Mouse (Mus musculus) frontal cortex, postnatal 36 days (tissue): ENCODE results near the gene Tprkb.
"Not testable (repeated sequence)": the region's sequence is repeated elsewhere in the genome, so short reads cannot be mapped to it uniquely, and the experiment has no call there.

Source experiments
- DNase-seq, 2 experiments: peaks; one replicate each; pipeline ENCODE4 v3.0.0; 2022; ENCODE audit warnings: low spot score in 2 of 2

The Tprkb gene

GRCm38 (mm10) chr6:85911587-85911986 is at the start of gene Tprkb:
Tprkb (plus strand) TSS chr6:85911865.
- DNase-seq: no peak

DNA sequence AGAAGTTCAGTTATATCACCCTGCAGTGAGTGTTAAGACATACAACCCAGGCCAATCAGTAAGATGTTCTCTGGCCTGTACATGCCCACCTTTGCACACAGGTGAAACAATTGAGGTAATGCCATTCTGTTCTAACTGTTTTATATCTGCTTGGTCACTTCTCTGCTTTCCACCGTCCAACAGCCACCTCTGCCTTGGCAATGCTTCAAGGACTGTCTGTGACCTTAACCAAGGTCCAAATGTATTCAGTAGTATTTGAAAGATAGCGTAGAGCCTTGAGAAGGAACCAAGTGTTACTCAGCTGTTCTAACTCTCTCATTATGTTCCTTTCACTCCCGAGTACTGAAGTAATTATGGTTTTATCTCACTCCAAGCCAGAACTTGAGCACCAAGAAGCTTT is 49.1 kb upstream of the Tprkb start:
- DNase-seq: no peak

GRCm38 (mm10) chr6:85863136-85863535 is 48.5 kb upstream of the Tprkb start:
- DNase-seq: no peak

- no peak for DNase-seq
Measured at GRCm38 (mm10) chr6:85863840-85864239, 47.8 kb upstream of the Tprkb start.

- DNase-seq: not testable (repeated sequence)
Measured at GRCm38 (mm10) chr6:85864900-85865639, 46.6 kb upstream of the Tprkb start.

DNA sequence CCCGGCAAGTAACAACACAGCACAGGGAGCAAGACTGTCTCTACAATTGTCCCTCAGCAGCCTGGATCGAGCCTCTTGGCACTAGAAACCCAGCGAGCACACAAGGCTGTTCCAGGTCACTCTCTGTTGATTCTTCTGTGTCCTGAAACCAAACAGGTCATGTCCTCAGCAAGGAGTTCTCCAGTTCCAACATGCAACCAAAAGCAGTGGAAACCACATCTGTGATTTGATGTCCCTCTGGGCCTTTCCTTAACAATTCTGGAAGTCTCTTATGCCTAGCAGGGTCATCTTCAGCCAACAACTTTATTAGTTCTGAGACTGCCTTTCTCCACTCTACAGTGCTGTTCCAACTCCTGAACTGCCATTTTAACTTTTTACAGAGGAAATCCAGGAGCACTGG is 45.5 kb upstream of the Tprkb start:
- DNase-seq: not testable (repeated sequence)

DNA sequence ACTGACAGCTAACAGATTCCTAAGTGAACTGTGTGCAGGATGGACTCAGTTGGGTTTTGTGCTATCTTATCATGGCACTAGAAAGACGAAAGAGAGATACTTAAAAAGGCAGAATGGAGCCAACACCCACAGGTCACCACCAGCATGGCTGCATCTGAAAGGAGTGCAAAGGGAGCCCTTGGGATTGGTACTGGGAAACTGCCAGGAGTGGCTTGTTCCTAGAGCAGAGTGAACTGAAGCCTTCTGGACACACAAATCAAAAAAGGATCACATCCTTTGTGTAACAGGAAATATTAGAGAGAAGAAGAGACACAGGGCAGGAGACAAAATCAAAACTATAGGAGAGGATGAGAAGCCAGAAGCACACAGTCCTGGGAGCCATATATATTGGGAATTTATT is 44.7 kb upstream of the Tprkb start:
- DNase-seq: not testable (repeated sequence)

GRCm38 (mm10) chr6:85867726-85868690 is 43.7 kb upstream of the Tprkb start:
- no peak for DNase-seq

DNA sequence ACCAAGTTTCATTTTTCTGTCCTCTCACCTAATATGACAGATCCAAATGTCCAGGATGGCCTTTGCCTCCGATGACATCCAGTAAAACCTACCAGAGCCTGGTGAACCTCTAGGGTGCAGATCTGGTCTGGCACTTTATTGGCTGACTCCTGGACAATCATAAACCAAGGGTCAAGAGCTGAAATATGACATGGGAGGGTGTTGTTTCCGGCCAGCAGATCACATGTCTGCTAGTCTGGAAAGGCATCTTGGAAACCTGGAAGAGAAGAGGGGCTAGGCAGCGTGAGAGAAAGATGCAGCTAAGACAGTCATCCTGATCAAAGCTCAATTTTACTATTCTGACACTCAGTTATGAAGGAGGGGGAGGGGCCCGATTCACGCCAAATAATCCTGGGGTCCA is 42.7 kb upstream of the Tprkb start, which contains the start of gene Nat8f2:
Gene Nat8f2, minus strand, starts transcription at position 153 of the 400 bp plus-strand sequence.
- DNase-seq: not testable (repeated sequence)

GRCm38 (mm10) chr6:85883246-85883645 is 28.4 kb upstream of the Tprkb start:
- DNase-seq: not testable (repeated sequence)

- DNase-seq: no peak
Measured at GRCm38 (mm10) chr6:85884311-85884710, 27.4 kb upstream of the Tprkb start.

- DNase-seq: no peak
Measured at GRCm38 (mm10) chr6:85888961-85889360, 22.7 kb upstream of the Tprkb start.

DNA sequence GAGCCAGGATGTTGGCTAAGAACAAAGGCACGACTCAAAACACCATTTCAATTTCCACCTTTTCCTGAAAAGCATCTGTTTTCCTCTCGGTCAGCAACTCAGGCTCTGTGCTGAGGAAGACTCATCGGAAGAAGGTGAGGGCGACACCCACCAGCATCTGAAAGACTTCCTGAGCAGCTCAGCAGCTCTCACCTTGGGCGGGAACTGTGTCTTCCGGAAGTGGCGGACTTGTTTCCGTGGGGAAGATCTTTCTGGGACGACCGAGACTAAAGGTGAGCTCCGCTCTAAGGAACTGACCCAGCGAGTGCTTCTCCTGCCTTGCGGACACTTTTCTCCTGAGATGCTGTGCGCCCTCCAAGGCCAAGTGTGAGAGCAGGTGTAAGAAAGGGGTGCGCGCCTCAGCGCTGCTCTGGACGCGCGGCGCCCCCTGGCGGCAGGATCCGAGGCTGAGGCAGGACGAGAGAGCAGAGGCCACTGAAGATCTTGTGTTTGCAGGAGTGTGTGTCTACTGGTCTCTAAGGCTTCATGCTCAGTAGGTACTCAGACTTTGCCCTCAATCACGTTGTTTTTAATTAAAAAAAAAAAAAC is 16.5 kb upstream of the Tprkb start:
- peak in 1 of 2 experiments; percentile 15 for DNase-seq

- not testable (repeated sequence) for DNase-seq
Measured at GRCm38 (mm10) chr6:85898596-85899475, 12.8 kb upstream of the Tprkb start.

DNA sequence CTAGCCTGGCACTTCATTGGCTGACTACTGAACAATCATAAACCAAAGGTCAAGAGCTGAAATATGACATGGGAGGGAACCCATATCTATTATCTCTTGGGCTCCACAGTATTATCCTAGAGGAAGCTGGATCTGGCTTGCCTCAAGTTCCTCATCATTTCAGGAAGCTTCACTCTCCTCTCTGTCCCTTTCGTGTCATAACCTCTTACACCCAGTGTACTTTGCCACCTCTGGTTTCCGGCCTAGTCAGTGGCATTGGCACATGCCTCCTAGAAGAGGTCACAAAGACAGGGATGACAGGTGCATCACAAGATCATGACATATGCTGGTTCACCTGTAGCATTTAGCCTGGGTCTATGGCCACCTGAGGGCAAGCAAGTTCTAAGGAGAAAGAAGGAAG is 9.4 kb upstream of the Tprkb start:
- no peak for DNase-seq

DNA sequence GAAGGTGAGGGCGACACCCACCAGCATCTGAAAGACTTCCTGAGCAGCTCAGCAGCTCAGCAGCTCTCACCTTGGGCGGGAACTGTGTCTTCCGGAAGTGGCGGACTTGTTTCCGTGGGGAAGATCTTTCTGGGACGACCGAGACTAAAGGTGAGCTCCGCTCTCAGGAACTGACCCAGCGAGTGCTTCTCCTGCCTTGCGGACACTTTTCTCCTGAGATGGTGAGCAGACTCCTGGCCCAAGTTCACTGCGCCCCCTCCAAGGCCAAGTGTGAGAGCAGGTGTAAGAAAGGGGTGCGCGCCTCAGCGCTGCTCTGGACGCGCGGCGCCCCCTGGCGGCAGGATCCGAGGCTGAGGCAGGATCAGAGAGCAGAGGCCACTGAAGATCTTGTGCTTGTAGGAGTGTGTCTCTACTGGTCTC is 7.0 kb upstream of the Tprkb start, which contains the start of gene Nat8f4:
Gene Nat8f4, minus strand, starts transcription at position 243 of the 420 bp plus-strand sequence.
- DNase-seq: peak; percentile 83 to 88

DNA sequence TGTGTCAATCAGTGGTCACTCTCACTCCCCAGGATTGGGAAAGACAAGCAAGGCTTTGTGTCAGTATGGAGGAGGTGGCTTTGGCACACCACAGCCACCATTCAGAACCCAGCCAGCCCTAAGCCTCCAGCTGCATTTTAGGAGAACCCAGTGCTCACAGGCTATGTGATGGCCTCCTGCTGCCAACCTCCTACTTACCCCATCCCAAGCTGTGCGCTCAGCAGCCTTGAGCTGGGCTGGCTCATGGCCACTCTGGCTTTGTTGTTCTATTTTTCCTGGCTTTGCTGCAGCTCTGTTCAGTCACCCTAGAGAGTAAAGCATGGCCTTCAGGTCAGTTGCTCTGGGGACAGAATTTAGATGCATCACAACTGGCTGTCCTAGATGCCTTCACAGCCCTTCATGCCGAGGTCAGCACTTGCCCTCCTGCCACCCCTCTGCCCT is 4.7 kb upstream of the Tprkb start:
- peak; percentile 26 to 68 for DNase-seq

DNA sequence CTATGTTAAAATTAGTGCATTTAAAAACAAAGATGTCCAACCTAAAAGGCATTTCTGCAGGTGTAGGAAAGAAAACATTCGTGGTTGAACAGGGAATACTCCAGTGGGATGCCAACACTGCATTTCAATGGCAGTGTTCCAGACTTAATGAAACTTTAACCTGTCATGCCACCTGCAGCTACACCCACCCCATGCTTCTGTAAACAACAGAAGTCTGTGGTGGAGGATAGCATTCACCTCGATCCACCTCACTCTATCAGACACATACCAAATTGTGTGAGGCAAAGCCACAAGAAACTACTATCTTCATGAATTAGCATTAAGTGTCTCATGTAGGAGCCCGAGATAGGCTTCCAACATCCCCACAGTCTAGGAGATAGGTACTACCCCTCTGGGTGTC is 3.3 kb upstream of the Tprkb start:
- DNase-seq: no peak

GRCm38 (mm10) chr6:85909704-85910103 is 2.0 kb upstream of the Tprkb start:
- DNase-seq: no peak

DNA sequence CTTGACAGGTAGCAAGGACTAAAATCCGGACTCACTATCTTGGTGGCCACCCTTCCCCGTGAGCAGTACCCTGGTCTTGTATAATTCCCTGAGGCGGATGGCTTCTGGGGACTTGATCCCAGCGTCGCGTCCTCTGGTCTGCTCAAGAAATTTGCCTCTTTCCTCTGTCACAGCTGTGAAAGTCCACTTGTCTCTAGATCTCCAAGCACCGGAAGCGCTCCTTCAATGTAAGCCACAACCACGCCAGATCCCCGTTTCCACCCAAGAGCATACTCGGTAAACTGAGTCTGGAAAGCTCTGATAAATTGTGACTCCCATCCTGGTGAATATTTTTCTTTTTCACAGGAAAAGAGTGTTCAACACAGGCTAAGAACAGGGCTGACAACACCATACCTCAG is 3.5 kb downstream of the Tprkb start:
- DNase-seq: no peak
